Mouse (Mus musculus) embryonic facial prominence, embryonic 12.5 days (tissue): ENCODE measurements at regions not wholly inside any gene's neighbourhood (a gene's known extent, or its start where the extent isn't known, plus 50 kb on each side); places are given as distances from the start of the nearest gene placed in this dataset.

Experiments
- ATAC-seq: fragments of 200-750 bp; cut with Nextera tagmentation; 2 replicates; pipeline ENCODE4 v1.8.0; 2017; ENCODE audit not compliant: insufficient number of reproducible peaks, insufficient read depth, low FRiP score, low TSS enrichment
- H3K27ac ChIP-seq: fragments of 300-500 bp; sonication (generic); 2 replicates; pipeline ENCODE4 v1.5.1; 2016; ENCODE audit warnings: mild to moderate bottlenecking
- H3K27me3 ChIP-seq: fragments of 300-500 bp; sonication (generic); 2 replicates; pipeline ENCODE4 v1.6.1; 2016; ENCODE audit warnings: mild to moderate bottlenecking, moderate library complexity
- H3K36me3 ChIP-seq: fragments of 300-500 bp; sonication (generic); 2 replicates; pipeline ENCODE4 v1.6.1; 2016; ENCODE audit warnings: mild to moderate bottlenecking
- H3K4me1 ChIP-seq: fragments of 300-500 bp; sonication (generic); 2 replicates; pipeline ENCODE4 v1.6.1; 2016
- H3K4me2 ChIP-seq: fragments of 300-500 bp; sonication (generic); replicated peaks from 2 replicates; pipeline ENCODE4 v1.6.1; 2016; ENCODE audit warnings: mild to moderate bottlenecking, moderate library complexity
- H3K4me3 ChIP-seq: fragments of 300-500 bp; sonication (generic); 2 replicates; pipeline ENCODE4 v1.5.1; 2016; ENCODE audit warnings: mild to moderate bottlenecking
- H3K9ac ChIP-seq: fragments of 300-500 bp; sonication (generic); 2 replicates; pipeline ENCODE4 v1.6.1; 2016; ENCODE audit warnings: mild to moderate bottlenecking, moderate library complexity
- H3K9me3 ChIP-seq: fragments of 300-500 bp; sonication (generic); 2 replicates; pipeline ENCODE4 v1.6.1; 2016; ENCODE audit warnings: mild to moderate bottlenecking, moderate library complexity
- WGBS: fragments of 180-500 bp; shearing (Covaris S2); methylation state at CpG from one replicate; pipeline ENCODE4 v1.1.7; 2016; 5-methylcytosine and 5-hydroxymethylcytosine counted together

GRCm38 (mm10) chr2:178698648-178699047 lies 268.3 kb downstream of the Cdh26 start:
- H3K4me1 ChIP-seq: no peaks in the 10 kb centered on the region
- H3K27me3 ChIP-seq: no peaks in the 10 kb centered on the region
- no peak for ATAC-seq
- H3K9ac ChIP-seq: no peak overlapping the region
- H3K4me3 ChIP-seq: no peak overlapping the region
- H3K4me2 ChIP-seq: no peak overlapping the region
- no peaks in the 10 kb centered on the region for H3K36me3 ChIP-seq
- 79% methylated on average over 13 of the region's 13 CpGs for WGBS
- H3K27ac ChIP-seq: no peak overlapping the region
- no peaks in the 10 kb centered on the region for H3K9me3 ChIP-seq

- WGBS: 56% methylated on average over 3 of the region's 3 CpGs
These were observed 270.5 kb downstream of the Cdh26 start for GRCm38 (mm10) chr2:178700825-178701224.

GRCm38 (mm10) chr2:178704510-178704909 lies 274.2 kb downstream of the Cdh26 start:
- no peak for ATAC-seq
- no peak overlapping the region for H3K4me3 ChIP-seq
- H3K36me3 ChIP-seq: no peaks in the 10 kb centered on the region
- no peak overlapping the region for H3K4me2 ChIP-seq
- no peak overlapping the region for H3K27ac ChIP-seq
- WGBS: 86% methylated on average over 3 of the region's 3 CpGs
- no peaks in the 10 kb centered on the region for H3K27me3 ChIP-seq
- H3K9me3 ChIP-seq: no peaks in the 10 kb centered on the region
- H3K4me1 ChIP-seq: no peaks in the 10 kb centered on the region
- H3K9ac ChIP-seq: no peak overlapping the region

More at GRCm38 (mm10) chr2:178700825-178701224, 270.5 kb downstream of the Cdh26 start:
- no peaks in the 10 kb centered on the region for H3K4me1 ChIP-seq
- no peak overlapping the region for H3K4me3 ChIP-seq
- H3K9ac ChIP-seq: no peak overlapping the region
- no peak overlapping the region for H3K4me2 ChIP-seq
- H3K27me3 ChIP-seq: no peaks in the 10 kb centered on the region
- ATAC-seq: no peak
- H3K9me3 ChIP-seq: no peaks in the 10 kb centered on the region
- H3K27ac ChIP-seq: no peak overlapping the region
- no peaks in the 10 kb centered on the region for H3K36me3 ChIP-seq

GRCm38 (mm10) chr2:178708649-178709048 lies 278.3 kb downstream of the Cdh26 start:
- Histone ChIP-seq H3K9me3 (no peaks in the 10 kb centered on the region), H3K4me3 (no peak overlapping the region), H3K36me3 (no peaks in the 10 kb centered on the region), H3K4me2 (no peak overlapping the region), H3K27ac (no peak overlapping the region), H3K9ac (no peak overlapping the region), H3K27me3 (no peaks in the 10 kb centered on the region), H3K4me1 (no peaks in the 10 kb centered on the region)
- WGBS: 86% methylated on average over 2 of the region's 2 CpGs
- ATAC-seq: no peak

GRCm38 (mm10) chr2:178709192-178709881 lies 279.0 kb downstream of the Cdh26 start:
- Histone ChIP-seq H3K36me3 (no peaks in the 10 kb centered on the region), H3K27ac (no peak overlapping the region), H3K27me3 (no peaks in the 10 kb centered on the region), H3K4me3 (no peak overlapping the region), H3K9me3 (no peaks in the 10 kb centered on the region), H3K4me2 (no peak overlapping the region), H3K4me1 (no peaks in the 10 kb centered on the region), H3K9ac (no peak overlapping the region)
- WGBS: 62% methylated on average over 5 of the region's 5 CpGs
- no peak for ATAC-seq

GRCm38 (mm10) chr2:178710001-178710400 lies 279.7 kb downstream of the Cdh26 start:
- H3K9ac ChIP-seq: no peak overlapping the region
- H3K4me3 ChIP-seq: no peak overlapping the region
- H3K4me1 ChIP-seq: no peaks in the 10 kb centered on the region
- no peaks in the 10 kb centered on the region for H3K9me3 ChIP-seq
- no peaks in the 10 kb centered on the region for H3K27me3 ChIP-seq
- no peak overlapping the region for H3K4me2 ChIP-seq
- H3K36me3 ChIP-seq: no peaks in the 10 kb centered on the region
- ATAC-seq: no peak
- H3K27ac ChIP-seq: no peak overlapping the region
- 80% methylated on average over 3 of the region's 3 CpGs for WGBS

- Histone ChIP-seq H3K27me3 (no peaks in the 10 kb centered on the region), H3K36me3 (no peaks in the 10 kb centered on the region), H3K4me2 (no peak overlapping the region), H3K9me3 (no peaks in the 10 kb centered on the region), H3K4me3 (no peak overlapping the region), H3K4me1 (no peaks in the 10 kb centered on the region), H3K27ac (no peak overlapping the region), H3K9ac (no peak overlapping the region)
- no peak for ATAC-seq
- 35% methylated on average over 5 of the region's 5 CpGs for WGBS
These were observed 281.3 kb downstream of the Cdh26 start for GRCm38 (mm10) chr2:178711587-178712080.

GRCm38 (mm10) chr2:178712391-178712892 lies 282.1 kb downstream of the Cdh26 start:
- no peak overlapping the region for H3K27ac ChIP-seq
- H3K9me3 ChIP-seq: no peaks in the 10 kb centered on the region
- H3K4me3 ChIP-seq: no peak overlapping the region
- no peaks in the 10 kb centered on the region for H3K4me1 ChIP-seq
- 0 out of 2 replicates have a peak, but pooled peaks have one; percentile 47 for ATAC-seq
- 60% methylated on average over 9 of the region's 9 CpGs for WGBS
- H3K9ac ChIP-seq: no peak overlapping the region
- H3K4me2 ChIP-seq: no peak overlapping the region
- no peaks in the 10 kb centered on the region for H3K36me3 ChIP-seq
- no peaks in the 10 kb centered on the region for H3K27me3 ChIP-seq

GRCm38 (mm10) chr2:178715500-178716245 lies 285.3 kb downstream of the Cdh26 start:
- H3K4me1 ChIP-seq: no peaks in the 10 kb centered on the region
- H3K27ac ChIP-seq: no peak overlapping the region
- no peak overlapping the region for H3K4me2 ChIP-seq
- H3K27me3 ChIP-seq: no peaks in the 10 kb centered on the region
- no peaks in the 10 kb centered on the region for H3K36me3 ChIP-seq
- H3K9ac ChIP-seq: no peak overlapping the region
- 64% methylated on average over 5 of the region's 5 CpGs for WGBS
- no peaks in the 10 kb centered on the region for H3K9me3 ChIP-seq
- no peak for ATAC-seq
- no peak overlapping the region for H3K4me3 ChIP-seq

GRCm38 (mm10) chr2:178718048-178718447 lies 287.7 kb downstream of the Cdh26 start:
- 73% methylated on average over 5 of the region's 5 CpGs for WGBS
- no peaks in the 10 kb centered on the region for H3K9me3 ChIP-seq
- H3K4me3 ChIP-seq: no peak overlapping the region
- H3K27me3 ChIP-seq: no peaks in the 10 kb centered on the region
- no peak overlapping the region for H3K4me2 ChIP-seq
- H3K4me1 ChIP-seq: no peaks in the 10 kb centered on the region
- ATAC-seq: no peak
- no peak overlapping the region for H3K27ac ChIP-seq
- H3K9ac ChIP-seq: no peak overlapping the region
- H3K36me3 ChIP-seq: no peaks in the 10 kb centered on the region

GRCm38 (mm10) chr2:178723455-178723854 lies 293.1 kb downstream of the Cdh26 start:
- ATAC-seq: no peak
- H3K9me3 ChIP-seq: no peaks in the 10 kb centered on the region
- no peak overlapping the region for H3K4me2 ChIP-seq
- no peaks in the 10 kb centered on the region for H3K27me3 ChIP-seq
- H3K9ac ChIP-seq: no peak overlapping the region
- no peak overlapping the region for H3K4me3 ChIP-seq
- H3K4me1 ChIP-seq: peaks cover 2% of the 10 kb centered on the region
- no peaks in the 10 kb centered on the region for H3K36me3 ChIP-seq
- WGBS: 58% methylated on average over 3 of the region's 3 CpGs
- no peak overlapping the region for H3K27ac ChIP-seq

- peaks cover 3% of the 10 kb centered on the region; the same call in 1 of the 2 replicates for H3K27me3 ChIP-seq
- no peaks in the 10 kb centered on the region for H3K36me3 ChIP-seq
- H3K4me2 ChIP-seq: no peak overlapping the region
- WGBS: 8% methylated on average over 5 of the region's 5 CpGs
- H3K27ac ChIP-seq: no peak overlapping the region
- no peak overlapping the region for H3K9ac ChIP-seq
- H3K4me1 ChIP-seq: peaks cover 5% of the 10 kb centered on the region
- H3K9me3 ChIP-seq: no peaks in the 10 kb centered on the region
- no peak overlapping the region for H3K4me3 ChIP-seq
- no peak for ATAC-seq
These were observed 293.9 kb downstream of the Cdh26 start for GRCm38 (mm10) chr2:178724228-178724627.
